Mouse (Mus musculus) layer of hippocampus, postnatal 14 days (tissue): Measurements from ENCODE around the gene 6820408C15Rik. TPM values are rescaled to one million over a fixed set of nuclear protein-coding genes. Genes with fewer than 3 reads are reported as not detected.
A peak's percentile ranks its signal among the peaks of the same experiment; 100 is the strongest.
"Not testable (repeated sequence)": the region's sequence is repeated elsewhere in the genome, so short reads cannot be mapped to it uniquely, and the experiment has no call there.

Experiments used
- DNase-seq, 2 experiments: peaks; one replicate each; pipeline ENCODE4 v3.0.0; 2021 to 2022; ENCODE audit warnings: low spot score in 2 of 2, mixed read lengths in 1 of 2
- total RNA-seq, 2 experiments: library from RNA; stranded (reverse); gene quantifications; 2 replicates each; pipeline ENCODE4 v1.2.3; 2021

Gene 6820408C15Rik
- total RNA-seq, 2 experiments from 2014 or later, result 2.9 to 4.2 TPM

DNA sequence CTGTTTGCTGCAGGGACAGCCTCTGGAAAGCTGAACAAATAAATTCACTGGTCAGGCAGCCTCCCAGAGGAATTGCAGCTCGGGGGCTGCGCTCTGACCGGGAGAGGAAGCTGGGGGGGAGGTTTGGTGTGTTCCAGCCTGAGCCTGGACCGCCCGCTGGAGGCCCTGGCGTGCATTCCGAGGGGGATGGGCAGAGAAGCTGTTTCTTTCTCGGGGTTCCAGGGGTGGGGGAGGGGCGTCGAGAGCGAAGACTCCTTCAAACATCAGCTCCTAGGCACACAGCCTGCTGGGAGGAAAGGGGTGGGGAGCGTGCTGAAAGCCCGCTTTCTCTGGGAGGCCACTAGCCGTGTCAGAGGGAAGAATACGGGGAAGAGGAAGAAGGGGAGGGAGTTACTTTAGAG is 4.4 kb upstream of the 6820408C15Rik start:
- peak; percentile 72 to 85 for DNase-seq

DNA sequence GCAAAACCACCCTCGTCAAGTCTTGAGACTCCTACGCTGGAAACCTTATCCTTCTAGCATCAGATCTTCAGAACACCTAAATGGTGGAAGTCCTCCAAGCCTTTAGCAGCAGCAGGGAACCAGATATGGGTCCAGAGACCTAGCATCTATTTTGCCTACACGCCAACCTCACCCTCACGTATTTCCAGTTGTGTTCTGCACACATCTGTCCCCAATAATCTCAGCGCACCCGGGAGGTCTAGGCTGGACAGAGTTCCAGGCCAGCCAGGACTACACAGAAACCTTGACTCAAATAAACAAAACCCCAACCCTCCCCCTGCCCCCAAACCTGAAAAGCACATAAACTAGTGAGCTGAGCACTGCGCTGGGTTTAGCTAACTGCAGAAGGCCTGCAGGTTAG is 3.9 kb upstream of the 6820408C15Rik start:
- no peak for DNase-seq

DNA sequence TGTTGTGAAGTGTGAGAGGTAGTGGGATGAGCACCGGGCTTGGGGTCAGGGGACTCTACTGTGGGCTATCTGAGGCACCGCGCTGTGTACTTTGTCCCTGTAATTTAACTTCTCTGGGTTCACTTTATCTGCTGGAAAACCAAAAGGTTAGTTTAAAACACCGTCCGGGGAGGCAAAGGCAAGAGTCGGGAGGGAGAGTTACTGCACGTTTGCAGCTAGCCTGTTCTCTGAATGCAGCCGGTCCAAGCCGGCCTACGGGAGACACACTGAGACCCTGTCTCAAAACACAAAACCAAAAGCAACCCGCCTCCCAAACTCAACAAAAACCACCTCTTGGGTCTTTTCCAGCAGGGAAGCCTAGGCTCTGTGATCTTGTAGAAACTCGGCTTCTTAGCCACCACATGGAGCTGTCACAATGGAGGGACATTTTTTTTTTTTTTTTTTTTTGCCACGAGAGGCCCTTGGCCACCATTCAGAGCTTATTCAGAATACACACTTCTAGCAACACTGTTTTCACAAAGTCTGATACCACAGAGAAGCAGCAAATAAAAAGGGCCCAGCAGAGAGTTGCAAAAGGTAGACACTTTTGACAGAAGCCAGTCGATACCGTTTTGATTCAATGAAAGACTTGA is 2.7 kb upstream of the 6820408C15Rik start:
- no peak for DNase-seq

DNA sequence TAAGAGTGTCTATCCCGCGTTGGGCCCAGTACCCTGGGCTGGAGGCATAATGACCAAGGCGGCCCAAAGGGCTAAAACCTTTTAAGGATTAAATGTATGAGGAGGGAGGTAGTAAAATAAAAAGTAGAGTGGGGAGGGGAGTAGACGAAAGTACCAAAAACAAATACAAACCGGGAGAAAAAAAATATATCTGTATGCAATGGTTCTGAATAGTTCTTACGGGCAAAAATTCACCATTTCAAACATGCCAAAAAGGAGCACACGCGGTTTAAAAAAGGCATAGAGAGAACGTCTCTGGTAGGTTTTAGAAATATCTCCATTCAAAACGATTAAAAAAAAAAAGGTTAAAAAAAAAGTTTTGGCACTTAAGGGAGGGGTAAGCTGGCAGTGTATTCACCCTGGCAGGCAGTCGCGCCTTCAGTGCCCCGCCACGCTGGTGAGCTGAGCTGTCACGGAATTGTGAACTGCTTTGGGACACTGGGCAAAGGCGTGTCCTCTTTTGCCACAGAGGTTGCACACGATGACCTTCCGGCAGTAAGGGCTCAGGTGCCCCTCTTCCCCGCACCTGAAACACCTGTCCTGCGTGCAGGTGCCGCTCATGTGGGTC is 2.1 kb upstream of the 6820408C15Rik start:
- DNase-seq, result no peak

DNA sequence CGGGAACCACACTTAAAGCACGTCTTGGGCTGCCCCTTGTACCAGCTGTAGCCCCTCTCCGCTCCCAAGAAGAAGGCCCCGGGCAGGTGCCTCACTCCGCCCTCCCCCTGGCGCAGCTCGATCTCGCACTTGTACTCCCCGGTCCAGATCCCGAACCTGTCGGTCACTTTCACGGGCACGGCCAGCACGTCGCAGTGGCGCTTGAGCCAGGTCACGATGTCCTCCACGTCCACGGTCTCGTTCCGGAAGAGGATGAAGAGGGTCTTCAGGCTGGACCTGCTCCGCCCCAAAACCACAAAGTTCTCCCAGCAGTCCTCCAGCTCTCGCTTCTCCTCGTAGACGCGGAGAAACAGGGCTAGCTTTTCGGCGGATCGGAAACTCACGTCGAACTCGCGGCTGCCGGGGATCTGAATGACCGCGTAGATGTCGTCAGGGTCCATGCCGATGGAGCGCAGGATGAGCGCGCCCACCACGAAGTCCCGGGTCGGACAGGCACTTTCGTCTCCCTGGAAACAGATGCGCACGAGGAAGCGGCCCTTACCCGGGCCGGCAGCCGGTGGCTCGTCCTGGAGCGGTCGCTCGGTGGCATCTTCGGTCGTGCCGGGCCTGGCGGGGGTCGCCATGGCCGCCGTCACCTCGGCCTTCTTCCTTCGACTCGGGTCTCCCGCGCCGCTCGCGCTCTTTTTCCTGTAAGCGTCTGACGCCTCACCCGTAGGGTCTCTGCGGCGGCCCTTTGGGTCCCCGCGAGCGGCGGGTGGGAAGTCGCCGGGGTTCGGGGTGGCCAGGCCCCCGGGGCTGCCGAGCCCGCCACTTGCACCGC is 1.4 kb upstream of the 6820408C15Rik start:
- DNase-seq, result peak in 1 of 2 experiments; percentile 61

DNA sequence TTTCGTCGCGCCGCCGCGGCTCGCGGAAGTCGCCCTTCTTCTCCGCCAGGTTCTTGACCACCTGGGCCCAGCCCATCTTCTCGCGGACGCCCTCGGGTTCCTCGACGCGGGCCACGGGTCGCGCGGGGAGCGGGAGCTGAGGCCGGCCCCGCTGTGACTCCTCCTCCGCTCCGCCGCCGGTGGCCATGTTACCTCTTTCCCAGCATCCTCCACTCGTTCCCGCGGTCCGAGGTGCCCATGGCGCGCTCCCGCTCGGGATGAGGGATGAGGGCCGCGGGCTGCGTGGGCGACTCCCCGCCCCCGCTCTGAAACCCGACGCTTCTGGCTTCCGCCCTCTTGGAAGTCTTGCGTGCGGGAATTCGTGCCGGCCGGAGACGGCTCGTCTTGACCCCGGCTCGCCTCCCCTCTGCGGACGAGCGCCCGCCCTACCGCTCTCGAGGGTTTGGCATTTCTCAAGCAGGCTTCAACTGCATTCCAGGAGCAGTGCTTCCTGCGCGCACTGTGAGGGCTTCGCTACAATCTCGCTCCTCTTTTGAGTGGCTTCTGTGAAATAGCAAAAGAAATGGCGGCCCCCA is 709 bp upstream of the 6820408C15Rik start, which contains the start of gene Zcchc3:
Gene Zcchc3, minus strand, starts transcription at position 437 of the 575 bp plus-strand sequence.
- peak; percentile 85 for DNase-seq

DNA sequence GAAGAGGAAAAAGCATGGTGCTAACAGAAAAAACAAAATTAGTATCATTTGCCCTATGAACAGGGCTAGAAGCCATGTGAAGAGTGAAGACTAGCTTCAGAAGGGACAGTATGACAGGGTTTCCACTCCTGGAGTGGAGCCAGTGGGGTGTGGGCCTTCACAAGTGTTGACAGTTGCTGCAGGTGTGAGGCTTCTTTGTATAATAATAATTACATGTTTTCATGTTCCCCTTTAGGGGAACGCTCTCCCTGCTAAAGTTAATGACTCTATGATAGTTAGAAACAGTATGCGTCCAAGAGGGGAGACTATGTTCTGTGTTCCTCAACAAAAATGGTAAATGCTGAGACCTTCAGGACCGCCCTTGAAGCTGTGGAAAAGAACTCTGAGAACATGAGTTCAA is 399 bp downstream of the 6820408C15Rik start:
- no peak for DNase-seq

DNA sequence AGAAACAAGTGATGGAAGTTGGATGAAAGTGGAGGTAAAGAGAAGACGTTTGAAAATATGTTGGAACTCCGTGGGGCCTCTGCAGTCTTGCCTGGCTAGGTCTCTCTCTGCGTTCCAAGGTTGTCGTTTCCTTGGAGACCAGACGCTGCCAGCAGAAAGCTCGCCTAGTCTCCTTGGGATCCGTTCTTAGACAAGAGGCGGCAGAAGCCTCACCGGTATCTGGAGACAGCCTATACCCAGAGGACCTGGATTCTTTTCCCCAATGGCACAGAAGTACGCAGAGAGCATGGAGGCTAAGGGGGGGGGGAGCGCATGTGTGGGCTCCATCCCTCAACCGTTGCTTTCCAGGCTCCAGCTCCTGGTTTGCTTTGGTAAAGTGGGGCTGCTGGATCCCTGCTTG is 12.1 kb downstream of the 6820408C15Rik start:
- DNase-seq, result peak in 1 of 2 experiments; percentile 32

DNA sequence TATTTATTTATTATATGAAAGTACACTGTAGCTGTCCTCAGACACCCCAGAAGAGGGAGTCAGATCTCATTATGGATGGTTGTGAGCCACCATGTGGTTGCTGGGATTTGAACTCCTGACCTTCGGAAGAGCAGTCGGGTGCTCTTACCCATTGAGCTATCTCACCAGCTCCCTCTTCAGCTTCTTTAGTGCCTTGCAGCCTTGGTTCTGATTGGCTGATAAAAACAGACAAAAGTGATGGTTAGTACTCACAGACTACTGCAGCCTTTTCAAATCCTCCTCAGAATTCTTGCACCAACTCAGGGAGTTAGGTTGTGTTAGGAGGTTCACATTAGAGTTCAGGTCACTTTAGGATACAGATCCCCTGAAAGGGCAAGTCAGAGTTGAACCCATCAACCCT is 13.1 kb downstream of the 6820408C15Rik start:
- not testable (repeated sequence) for DNase-seq

DNA sequence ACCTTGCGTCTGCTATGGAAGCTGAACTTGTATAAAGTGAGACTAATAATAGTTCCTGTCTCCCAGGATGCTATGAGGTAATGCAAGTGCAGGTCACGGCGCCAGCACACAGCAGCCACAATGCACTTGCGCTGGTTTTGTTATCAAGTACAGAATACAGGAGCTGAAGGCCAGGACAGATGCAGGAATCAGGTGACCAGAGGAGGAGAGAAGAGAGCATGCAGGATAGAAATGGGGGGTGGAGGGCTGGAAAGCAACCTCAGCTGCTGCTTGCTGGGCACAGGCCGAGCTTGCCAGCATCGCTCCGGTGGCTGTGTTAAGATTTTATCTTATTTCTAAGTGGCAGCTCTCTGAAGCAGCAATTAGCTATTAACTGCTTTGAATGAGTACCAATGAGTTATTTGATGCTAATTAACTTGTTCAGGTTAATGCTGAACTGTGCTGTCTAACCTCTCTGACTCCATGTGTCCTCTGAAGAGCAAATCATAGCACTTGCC is 21.1 kb downstream of the 6820408C15Rik start:
- DNase-seq, result no peak

DNA sequence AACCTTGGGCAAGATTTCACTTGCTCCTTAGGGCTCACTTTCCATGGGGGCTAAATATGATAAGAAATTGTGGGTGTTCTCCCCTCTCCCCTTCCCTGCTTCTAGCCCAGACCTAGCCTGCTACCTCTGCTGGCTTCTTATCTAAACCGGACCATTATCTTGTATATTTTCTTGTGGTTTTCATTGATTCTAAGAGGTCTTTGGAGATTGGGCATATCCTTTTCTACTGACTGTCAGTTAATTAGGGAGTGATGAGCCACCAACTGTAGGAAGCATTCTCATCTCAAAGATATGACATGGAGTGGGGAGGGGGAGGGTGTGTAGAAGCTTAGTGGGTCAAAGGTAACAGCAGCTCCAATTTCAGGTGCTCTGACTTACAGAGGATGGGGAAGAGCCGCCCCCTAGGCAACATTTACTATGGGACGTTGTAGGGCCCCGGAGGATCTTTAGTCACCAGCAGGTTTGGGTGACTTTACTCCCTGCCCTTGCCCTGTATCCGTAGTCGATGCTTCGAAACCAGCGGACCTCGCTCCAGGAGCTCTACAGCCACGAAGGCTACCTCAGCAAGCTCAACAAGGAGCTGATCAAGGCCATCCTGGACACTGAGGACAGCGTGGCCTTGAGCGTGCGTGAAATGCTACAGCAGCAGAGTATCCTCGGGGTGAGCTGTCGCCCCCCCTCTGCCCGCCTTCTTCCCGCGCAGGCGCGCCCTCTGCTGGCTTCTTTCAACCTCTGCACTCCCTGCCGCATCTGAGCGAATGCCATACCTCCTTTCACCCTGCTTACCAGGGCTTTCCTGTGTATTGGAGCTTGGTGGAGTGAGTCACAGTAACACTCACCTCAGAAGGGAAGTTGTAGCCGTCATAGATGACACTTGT is 21.8 kb downstream of the 6820408C15Rik start:
- DNase-seq, result peak; percentile 83 to 87

DNA sequence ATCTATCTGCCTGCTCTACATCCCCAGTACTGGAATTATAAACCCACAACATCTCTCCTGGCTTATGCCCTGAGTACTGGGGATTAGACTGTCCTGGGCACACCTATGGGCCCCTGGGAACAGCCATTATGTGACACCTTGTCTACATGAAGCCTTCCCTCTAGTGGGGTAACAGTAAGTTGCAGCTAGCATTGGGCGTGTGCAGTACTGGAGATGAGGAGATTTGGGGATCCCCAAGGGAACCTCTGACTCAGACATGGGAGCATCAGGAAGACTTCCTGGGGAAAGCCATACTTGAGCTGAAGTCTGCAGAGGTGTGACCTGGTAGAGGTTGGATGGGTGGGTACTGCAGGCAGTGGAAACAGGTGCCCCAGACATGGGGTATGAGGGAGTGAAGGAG is 23.6 kb downstream of the 6820408C15Rik start:
- no peak for DNase-seq

DNA sequence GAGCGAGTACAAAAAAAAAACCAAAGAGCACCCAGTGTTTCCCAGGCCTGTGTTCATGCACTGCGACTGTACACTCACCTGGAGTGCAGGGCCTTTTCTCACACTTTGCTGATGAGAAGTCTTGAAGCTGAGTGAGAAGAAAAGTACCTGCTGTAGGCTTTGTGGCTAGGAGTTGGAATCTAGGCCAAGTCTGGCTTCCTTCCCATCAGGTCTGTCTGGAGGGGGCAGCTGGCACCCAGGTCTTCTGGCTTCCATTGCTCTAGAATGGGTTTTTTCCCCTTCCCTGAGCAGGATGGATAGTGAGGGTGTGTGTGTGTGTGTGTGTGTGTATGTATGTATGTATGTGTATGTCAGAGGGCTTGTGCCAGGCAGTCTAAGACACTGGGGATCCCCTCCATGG is 24.4 kb downstream of the 6820408C15Rik start:
- no peak for DNase-seq

DNA sequence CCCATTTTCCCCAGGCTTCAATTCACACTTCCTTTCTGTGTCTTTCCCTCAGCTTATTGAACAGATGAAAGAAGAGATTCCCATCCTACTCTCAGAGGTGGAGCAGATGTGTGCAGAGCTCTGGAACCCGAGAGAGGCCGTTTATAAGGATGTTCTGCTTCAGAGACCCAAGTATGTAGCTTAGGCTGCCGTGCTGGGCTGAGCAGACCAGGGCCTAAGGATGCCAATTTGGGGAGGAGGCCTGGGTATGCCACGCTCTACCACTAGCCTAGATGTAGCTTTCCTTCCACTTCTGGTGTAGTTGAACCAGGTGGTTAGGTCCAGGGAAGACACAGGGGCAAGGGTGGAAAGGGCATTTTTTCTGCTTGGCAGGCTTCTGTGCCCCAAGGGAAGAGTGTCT is 26.9 kb downstream of the 6820408C15Rik start:
- no peak for DNase-seq

DNA sequence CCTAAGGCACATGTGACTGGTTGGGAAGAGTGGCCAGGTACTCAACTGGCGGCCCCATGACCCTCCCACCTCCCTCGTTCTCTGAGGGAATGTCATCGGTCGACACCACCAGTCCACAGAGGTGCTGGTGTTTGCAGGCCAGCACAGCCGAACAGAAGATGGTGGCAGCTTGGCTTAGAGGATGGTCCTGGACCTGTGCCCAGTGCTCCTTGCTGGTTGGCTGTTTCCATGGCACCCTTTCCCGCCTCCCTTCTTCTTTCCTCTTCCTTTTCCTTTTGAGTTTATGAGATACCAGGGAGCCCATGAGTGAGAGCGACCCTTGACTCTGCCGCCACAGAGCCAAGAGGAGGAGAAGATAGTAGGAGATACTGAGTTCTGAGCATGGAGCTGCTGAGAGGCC is 27.9 kb downstream of the 6820408C15Rik start:
- DNase-seq, result peak in 1 of 2 experiments; percentile 42

DNA sequence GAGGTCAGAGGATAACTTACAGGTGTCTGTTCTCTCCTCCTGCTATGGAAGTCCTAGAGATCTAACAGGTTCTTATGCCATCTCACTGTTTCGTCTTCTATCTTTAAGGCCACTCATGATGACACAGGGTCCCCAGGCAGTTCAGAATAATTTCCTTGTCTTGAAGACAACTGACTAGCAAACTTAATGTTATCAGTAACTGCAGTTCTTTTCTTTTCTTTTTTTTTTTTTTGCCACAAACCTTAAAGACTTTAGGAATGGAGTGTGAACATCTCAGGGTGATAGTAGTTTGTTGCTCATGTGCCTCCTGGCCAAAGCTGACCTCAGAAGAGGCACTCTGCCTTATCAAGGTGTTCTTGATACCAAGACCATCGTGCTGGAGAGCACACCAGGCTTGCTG is 31.3 kb downstream of the 6820408C15Rik start:
- DNase-seq, result no peak

DNA sequence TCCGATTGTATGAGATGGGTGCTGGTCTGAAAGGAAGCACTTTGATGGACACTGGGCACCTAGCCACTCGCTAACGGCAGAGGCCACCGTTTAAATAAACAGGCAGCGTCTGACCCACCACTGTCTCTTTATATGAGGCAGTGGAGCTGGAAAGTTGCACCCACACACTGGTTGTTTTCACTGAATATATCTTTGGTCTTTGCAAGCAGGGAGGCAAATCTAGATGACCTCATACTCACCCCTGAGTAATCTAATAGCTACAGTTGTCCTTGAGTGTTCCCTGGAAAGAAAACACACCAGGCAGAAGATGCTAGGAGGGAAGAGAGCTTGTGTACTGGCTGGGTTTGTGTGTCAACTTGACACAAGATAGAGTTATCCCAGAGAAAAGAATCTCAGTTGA is 32.1 kb downstream of the 6820408C15Rik start:
- no peak for DNase-seq

DNA sequence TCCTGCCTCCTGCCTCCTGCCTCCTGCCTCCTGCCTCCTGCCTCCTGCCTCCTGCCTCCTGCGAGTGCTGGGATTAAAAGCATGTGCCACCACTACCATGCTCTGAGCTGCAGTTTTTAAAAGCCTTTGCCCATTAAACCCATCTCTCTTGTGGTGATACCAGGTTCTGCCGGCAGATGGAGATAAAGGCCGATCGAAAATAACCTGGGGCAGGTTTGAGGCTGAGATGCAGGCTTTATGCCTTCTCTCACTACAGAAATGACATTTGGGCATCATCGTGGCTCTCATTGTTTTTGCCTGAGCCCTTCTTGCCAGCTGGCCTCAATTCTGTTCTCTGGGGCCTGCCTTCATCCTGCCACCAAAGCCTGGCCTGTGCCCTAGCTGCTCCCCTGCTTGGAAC is 34.9 kb downstream of the 6820408C15Rik start:
- DNase-seq, result peak; percentile 71 to 73

DNA sequence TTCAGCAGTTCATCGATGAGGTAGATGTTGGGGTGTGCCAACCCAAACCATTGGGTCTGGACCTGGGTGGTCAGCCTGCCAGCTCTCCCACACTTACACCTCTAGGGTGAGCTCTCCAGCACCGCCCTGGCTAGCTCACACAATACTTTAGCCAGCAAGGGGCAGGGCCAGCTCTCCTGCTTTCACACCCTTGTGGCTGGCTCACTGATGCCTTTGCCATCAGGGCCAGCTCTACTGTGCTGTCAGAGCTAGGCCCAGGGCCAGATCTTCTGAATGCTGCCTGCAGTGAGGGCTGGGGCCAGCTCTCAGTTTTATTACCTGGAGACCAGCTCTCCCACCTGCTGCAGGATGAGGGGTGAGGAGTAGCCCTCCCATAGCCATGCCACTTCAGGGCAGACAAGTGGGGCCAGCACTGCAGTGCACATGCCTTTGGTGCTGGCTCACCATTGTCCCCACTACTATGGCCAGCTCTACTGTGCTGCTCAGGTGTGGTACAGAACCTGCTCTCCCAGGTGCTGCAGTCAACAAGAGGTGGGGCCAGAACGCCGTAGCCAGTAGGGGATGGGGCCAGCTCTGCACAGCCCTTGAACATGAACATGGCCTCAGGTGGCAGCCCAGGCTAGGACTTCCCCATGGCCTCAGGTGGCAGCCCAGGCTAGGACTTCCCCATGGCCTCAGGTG is 36.9 kb downstream of the 6820408C15Rik start:
- DNase-seq, result no peak

DNA sequence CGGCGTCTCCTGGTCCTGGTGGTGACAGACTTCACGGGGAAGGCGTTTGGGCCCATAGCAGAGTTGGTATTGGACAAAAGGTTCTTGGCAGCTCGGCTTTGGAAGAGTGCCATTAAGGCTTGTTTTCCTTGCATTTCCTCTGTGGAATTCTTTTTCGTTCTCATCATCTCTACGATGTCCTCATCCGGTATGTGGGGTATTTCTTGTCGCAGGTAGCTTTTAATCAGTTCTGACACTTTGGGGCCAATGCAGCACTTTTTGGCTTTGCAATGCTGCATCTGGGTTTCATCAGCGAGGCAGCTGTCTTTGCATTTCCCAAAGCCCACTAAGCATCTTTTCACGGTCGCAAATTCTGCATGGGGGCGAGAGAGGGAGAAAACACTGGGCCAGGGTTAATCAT is 43.9 kb downstream of the 6820408C15Rik start:
- DNase-seq, result no peak
